Mouse (Mus musculus) kidney, postnatal 0 days (tissue): ENCODE measurements around the gene Usp25. TPM values are rescaled to one million over a fixed set of nuclear protein-coding genes. Genes with fewer than 3 reads are reported as not detected.

Experiments
- ATAC-seq: fragments of 200-750 bp; cut with Nextera tagmentation; replicated peaks from 2 replicates; pipeline ENCODE4 v1.8.0; 2017; ENCODE audit warnings: low read depth, moderate number of reproducible peaks, moderate TSS enrichment, moderate library complexity; ENCODE audit not compliant: low FRiP score
- DNase-seq: peaks from one replicate; pipeline ENCODE4 v3.0.0-alpha.2; 2016; ENCODE audit warnings: low spot score
- H3K27ac ChIP-seq: fragments of 300-500 bp; sonication (generic); 2 replicates; pipeline ENCODE4 v1.5.1; 2014; ENCODE audit warnings: mild to moderate bottlenecking
- H3K27me3 ChIP-seq: fragments of 300-500 bp; sonication (generic); 2 replicates; pipeline ENCODE4 v1.6.1; 2014; ENCODE audit warnings: low read length, mixed read lengths; ENCODE audit not compliant: insufficient read depth
- H3K36me3 ChIP-seq: fragments of 300-500 bp; sonication (generic); 2 replicates; pipeline ENCODE4 v1.6.1; 2014; ENCODE audit warnings: low read length, mixed read lengths; ENCODE audit not compliant: insufficient read depth
- H3K4me1 ChIP-seq: fragments of 300-500 bp; sonication (generic); replicated peaks from 2 replicates; pipeline ENCODE4 v1.6.1; 2014; ENCODE audit warnings: antibody characterized with exemption, low read length, mixed read lengths; ENCODE audit not compliant: insufficient read depth
- H3K4me2 ChIP-seq: fragments of 300-500 bp; sonication (generic); 2 replicates; pipeline ENCODE4 v1.6.1; 2014; ENCODE audit warnings: mild to moderate bottlenecking, low read length, moderate library complexity, mixed read lengths
- H3K4me3 ChIP-seq: fragments of 300-500 bp; sonication (generic); replicated peaks from 2 replicates; pipeline ENCODE4 v1.5.1; 2014; ENCODE audit warnings: low read depth, low read length
- H3K9ac ChIP-seq: fragments of 300-500 bp; sonication (generic); 2 replicates; pipeline ENCODE4 v1.6.1; 2014; ENCODE audit warnings: low read depth, low read length
- H3K9me3 ChIP-seq: fragments of 300-500 bp; sonication (generic); replicated peaks from 2 replicates; pipeline ENCODE4 v1.6.1; 2016; ENCODE audit warnings: low read length, inconsistent platforms, mixed read lengths
- CTCF ChIP-seq: IDR thresholded peaks from 2 replicates; pipeline ENCODE4 v1.5.1; 2016; ENCODE audit warnings: antibody characterized with exemption, low read depth, mild to moderate bottlenecking, moderate library complexity
- WGBS: fragments of 180-500 bp; shearing (Covaris S2); extraction: QIAGEN DNeasy Blood & Tissue Kit; methylation state at CpG from one replicate; pipeline ENCODE4 v1.1.7; 2014; 5-methylcytosine and 5-hydroxymethylcytosine counted together
- polyA plus RNA-seq: library from polyadenylated mRNA; unstranded; fragments of >200 nt; fragmentation: Nextera tagmentation; extraction: Ambion mirVana; gene quantifications from 2 replicates; pipeline ENCODE4 v1.2.1, GENCODE M21; 2015

Gene Usp25
- polyA plus RNA-seq, 1 experiment from 2014 or later = 21.7 TPM

- Histone ChIP-seq H3K4me2 (no peak overlapping the region), H3K27me3 (no peaks in the 10 kb centered on the region), H3K4me1 (no peaks in the 10 kb centered on the region), H3K4me3 (no peak overlapping the region), H3K27ac (no peak overlapping the region), H3K9ac (no peak overlapping the region), H3K36me3 (peaks cover 17% of the 10 kb centered on the region; the same call in 1 of the 2 replicates), H3K9me3 (no peaks in the 10 kb centered on the region)
- WGBS = 34% methylated on average over 8 of the region's 8 CpGs
- TF ChIP-seq CTCF = no peak
- ATAC-seq (peak; percentile 52; the same call in 1 of the 2 replicates), DNase-seq (peak; percentile 57)
Measured at GRCm38 (mm10) chr16:77055519-77056159, 42.1 kb downstream of the Usp25 start.

- no peak overlapping the region for H3K4me3 ChIP-seq
- ATAC-seq (no peak; the same call in 1 of the 2 replicates), DNase-seq (peak; percentile 54)
- H3K9me3 ChIP-seq = no peaks in the 10 kb centered on the region
- no peaks in the 10 kb centered on the region for H3K27me3 ChIP-seq
- 0 out of 2 replicates have a peak overlapping the region, but pooled peaks have one; percentile 40 for H3K27ac ChIP-seq
- no peak overlapping the region for H3K9ac ChIP-seq
- no peaks in the 10 kb centered on the region for H3K4me1 ChIP-seq
- H3K4me2 ChIP-seq = no peak overlapping the region
- no peak for TF ChIP-seq CTCF
- H3K36me3 ChIP-seq = peaks cover 17% of the 10 kb centered on the region; the same call in 1 of the 2 replicates
- WGBS = 29% methylated on average over 8 of the region's 8 CpGs
Measured at GRCm38 (mm10) chr16:77056160-77056520, 42.6 kb downstream of the Usp25 start.

- WGBS = 94% methylated on average over 6 of the region's 6 CpGs
- Histone ChIP-seq H3K9ac (no peak overlapping the region), H3K4me3 (no peak overlapping the region), H3K4me1 (no peaks in the 10 kb centered on the region), H3K9me3 (no peaks in the 10 kb centered on the region), H3K36me3 (peaks cover 16% of the 10 kb centered on the region; the same call in 1 of the 2 replicates), H3K27me3 (no peaks in the 10 kb centered on the region), H3K27ac (no peak overlapping the region), H3K4me2 (no peak overlapping the region)
- no peak for ATAC-seq
- no peak for DNase-seq
- TF ChIP-seq CTCF = no peak
Measured at GRCm38 (mm10) chr16:77058567-77058966, 45.1 kb downstream of the Usp25 start.

- H3K4me3 ChIP-seq = no peak overlapping the region
- no peaks in the 10 kb centered on the region for H3K9me3 ChIP-seq
- no peak overlapping the region for H3K27ac ChIP-seq
- no peaks in the 10 kb centered on the region for H3K4me1 ChIP-seq
- H3K9ac ChIP-seq = no peak overlapping the region
- WGBS = 91% methylated on average over 8 of the region's 8 CpGs
- H3K4me2 ChIP-seq = no peak overlapping the region
- ATAC-seq (no peak), DNase-seq (no peak)
- H3K27me3 ChIP-seq = no peaks in the 10 kb centered on the region
- 0 out of 2 replicates have a peak, but pooled peaks cover 21% of the 10 kb centered on the region for H3K36me3 ChIP-seq
- no peak for TF ChIP-seq CTCF
Measured at GRCm38 (mm10) chr16:77060166-77060565, 46.7 kb downstream of the Usp25 start.

GRCm38 (mm10) chr16:77063916-77064315, 50.4 kb downstream of the Usp25 start:
- H3K4me2 ChIP-seq = no peak overlapping the region
- no peak overlapping the region for H3K9ac ChIP-seq
- no peak for TF ChIP-seq CTCF
- WGBS = 76% methylated on average over 1 of the region's 1 CpGs
- no peak overlapping the region for H3K4me3 ChIP-seq
- peaks cover 29% of the 10 kb centered on the region; the same call in 1 of the 2 replicates for H3K36me3 ChIP-seq
- H3K9me3 ChIP-seq = no peaks in the 10 kb centered on the region
- ATAC-seq (peak; percentile 76), DNase-seq (no peak)
- H3K4me1 ChIP-seq = no peaks in the 10 kb centered on the region
- no peaks in the 10 kb centered on the region for H3K27me3 ChIP-seq
- H3K27ac ChIP-seq = no peak overlapping the region

- H3K4me1 ChIP-seq = no peaks in the 10 kb centered on the region
- H3K27me3 ChIP-seq = no peaks in the 10 kb centered on the region
- peaks cover 47% of the 10 kb centered on the region for H3K36me3 ChIP-seq
- H3K27ac ChIP-seq = no peak overlapping the region
- H3K4me3 ChIP-seq = no peak overlapping the region
- WGBS = 84% methylated on average over 15 of the region's 15 CpGs
- DNase-seq (no peak), ATAC-seq (no peak)
- no peaks in the 10 kb centered on the region for H3K9me3 ChIP-seq
- H3K9ac ChIP-seq = no peak overlapping the region
- no peak overlapping the region for H3K4me2 ChIP-seq
- no peak for TF ChIP-seq CTCF
Measured at GRCm38 (mm10) chr16:77076954-77077735, 63.6 kb downstream of the Usp25 start.
